Mouse (Mus musculus): ENCODE results near the gene Gm9944.

DNA sequence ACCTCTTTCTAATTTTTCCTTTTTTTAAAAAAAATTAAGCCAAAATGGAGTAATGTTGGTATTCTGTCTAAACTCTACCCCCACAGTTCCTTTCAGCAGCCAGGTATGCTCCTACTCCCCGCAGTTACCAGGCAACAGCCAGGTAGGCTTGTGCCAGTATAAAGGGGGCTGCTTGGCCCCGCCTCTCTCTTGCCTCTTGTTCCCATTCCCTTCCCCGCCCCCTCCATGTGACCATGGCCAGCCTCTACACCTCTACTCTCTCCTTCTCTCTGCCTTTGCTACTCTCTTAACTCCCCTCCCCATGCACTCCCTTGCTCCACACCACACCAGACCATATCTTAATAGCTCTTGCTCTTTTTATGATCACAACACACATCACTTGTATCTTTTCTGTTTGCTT lies 46.9 kb downstream of the Gm9944 start:
- TF ChIP-seq CTCF (IDR thresholded peaks at IDR 0.05) = no peak
- no peak for TF ChIP-seq EP300 (IDR thresholded peaks at IDR 0.05)

All from lung, postnatal 0 days (tissue).